Mouse (Mus musculus) limb, embryonic 11.5 days (tissue): ENCODE data around the gene Gpc2. TPM values are rescaled to one million over a fixed set of nuclear protein-coding genes. Genes with fewer than 3 reads are reported as not detected.

Experiments used
- ATAC-seq: fragments of 200-750 bp; cut with Nextera tagmentation; 2 replicates; pipeline ENCODE4 v1.8.0; 2017; ENCODE audit warnings: low read depth; ENCODE audit not compliant: insufficient number of reproducible peaks, low FRiP score, low TSS enrichment
- DNase-seq: peaks from one replicate; pipeline ENCODE4 v3.0.0-alpha.2; 2015; ENCODE audit warnings: low spot score
- H3K27ac ChIP-seq: fragments of 300-500 bp; sonication (generic); replicated peaks from 2 replicates; pipeline ENCODE4 v1.5.1; 2014; ENCODE audit warnings: low read depth, mild to moderate bottlenecking, low read length
- H3K27me3 ChIP-seq: fragments of 300-500 bp; sonication (generic); 2 replicates; pipeline ENCODE4 v1.6.1; 2014; ENCODE audit warnings: mild to moderate bottlenecking, low read length, mixed read lengths; ENCODE audit not compliant: control insufficient read depth, insufficient read depth
- H3K36me3 ChIP-seq: fragments of 300-500 bp; sonication (generic); 2 replicates; pipeline ENCODE4 v1.6.1; 2014; ENCODE audit warnings: mild to moderate bottlenecking, low read length, moderate library complexity, mixed read lengths; ENCODE audit not compliant: control insufficient read depth, insufficient read depth
- H3K4me1 ChIP-seq: fragments of 300-500 bp; sonication (generic); 2 replicates; pipeline ENCODE4 v1.6.1; 2014; ENCODE audit warnings: low read length, mixed read lengths; ENCODE audit not compliant: control insufficient read depth, insufficient read depth
- H3K4me2 ChIP-seq: fragments of 300-500 bp; sonication (generic); 2 replicates; pipeline ENCODE4 v1.6.1; 2014; ENCODE audit warnings: low read depth, mild to moderate bottlenecking, moderate library complexity; ENCODE audit not compliant: severe bottlenecking
- H3K4me3 ChIP-seq: fragments of 300-500 bp; sonication (generic); 2 replicates; pipeline ENCODE4 v1.5.1; 2014; ENCODE audit warnings: low read depth, low read length
- H3K9ac ChIP-seq: fragments of 300-500 bp; sonication (generic); 2 replicates; pipeline ENCODE4 v1.6.1; 2014; ENCODE audit warnings: mild to moderate bottlenecking, low read length
- H3K9me3 ChIP-seq: fragments of 300-500 bp; sonication (generic); 2 replicates; pipeline ENCODE4 v1.6.1; 2016; ENCODE audit warnings: low read length; ENCODE audit not compliant: control insufficient read depth
- WGBS: fragments of 180-500 bp; shearing (Covaris S2); extraction: QIAGEN DNeasy Blood & Tissue Kit; methylation state at CpG from one replicate; pipeline ENCODE4 v1.1.7; 2014; 5-methylcytosine and 5-hydroxymethylcytosine counted together
- polyA plus RNA-seq: library from polyadenylated mRNA; unstranded; fragments of >200 nt; fragmentation: Nextera tagmentation; extraction: Ambion mirVana; gene quantifications from 2 replicates; pipeline ENCODE4 v1.2.1, GENCODE M21; 2014

The Gpc2 gene
- polyA plus RNA-seq, 1 experiment from 2014 or later: 15.8 TPM

DNA sequence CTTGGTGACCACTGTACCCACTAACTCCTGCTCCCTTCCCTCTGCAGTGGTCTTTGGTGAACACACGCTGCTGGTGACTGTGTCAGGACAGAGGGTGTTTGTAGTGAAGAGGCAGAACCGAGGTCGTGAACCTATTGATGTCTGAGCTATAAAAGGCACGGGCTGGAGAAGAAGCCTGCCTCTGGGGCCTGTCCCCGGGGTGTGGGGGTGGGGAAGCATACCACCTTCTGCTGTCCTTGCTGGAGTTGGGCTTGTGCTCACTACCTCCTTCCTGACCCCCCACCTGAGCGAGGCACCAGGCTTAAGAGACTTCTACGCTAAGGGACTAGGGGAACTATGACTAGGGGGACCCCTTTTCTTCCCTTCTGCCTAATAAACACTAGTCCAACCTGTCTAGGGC lies 20.8 kb downstream of the Gpc2 start:
- ATAC-seq: no peak
- no peak for DNase-seq
- Histone ChIP-seq H3K4me1 (peaks cover 8% of the 10 kb centered on the region; the same call in 1 of the 2 replicates), H3K4me2 (no peak overlapping the region), H3K9me3 (no peaks in the 10 kb centered on the region), H3K27me3 (no peaks in the 10 kb centered on the region), H3K27ac (no peak overlapping the region), H3K4me3 (no peak overlapping the region), H3K36me3 (peaks cover 20% of the 10 kb centered on the region), H3K9ac (no peak overlapping the region)
- WGBS: 61% methylated on average over 7 of the region's 7 CpGs

DNA sequence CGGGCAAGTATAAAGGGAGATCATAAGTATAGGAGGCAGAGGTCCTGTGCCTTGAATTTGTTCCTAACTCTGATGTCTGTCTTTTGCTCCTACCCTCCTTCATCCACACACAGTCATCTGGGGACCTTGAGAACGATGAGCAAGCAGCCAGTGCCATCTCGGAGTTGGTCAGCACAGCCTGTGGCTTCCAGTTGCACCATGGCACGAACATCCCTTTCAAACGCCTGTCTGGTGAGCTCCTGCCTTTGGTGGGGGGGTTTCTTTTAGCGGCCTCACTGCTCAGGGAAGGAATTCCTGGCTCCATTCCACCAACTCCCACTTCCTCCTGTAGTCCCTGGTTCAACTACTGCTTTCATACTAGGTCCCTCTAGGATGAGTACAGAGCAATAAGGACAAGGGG lies 21.3 kb downstream of the Gpc2 start:
- DNase-seq: no peak
- Histone ChIP-seq H3K27ac (no peak overlapping the region), H3K36me3 (peaks cover 20% of the 10 kb centered on the region), H3K4me2 (no peak overlapping the region), H3K4me3 (no peak overlapping the region), H3K9me3 (no peaks in the 10 kb centered on the region), H3K9ac (no peak overlapping the region), H3K27me3 (no peaks in the 10 kb centered on the region), H3K4me1 (peaks cover 8% of the 10 kb centered on the region; the same call in 1 of the 2 replicates)
- ATAC-seq: no peak
- WGBS: 92% methylated on average over 6 of the region's 6 CpGs

DNA sequence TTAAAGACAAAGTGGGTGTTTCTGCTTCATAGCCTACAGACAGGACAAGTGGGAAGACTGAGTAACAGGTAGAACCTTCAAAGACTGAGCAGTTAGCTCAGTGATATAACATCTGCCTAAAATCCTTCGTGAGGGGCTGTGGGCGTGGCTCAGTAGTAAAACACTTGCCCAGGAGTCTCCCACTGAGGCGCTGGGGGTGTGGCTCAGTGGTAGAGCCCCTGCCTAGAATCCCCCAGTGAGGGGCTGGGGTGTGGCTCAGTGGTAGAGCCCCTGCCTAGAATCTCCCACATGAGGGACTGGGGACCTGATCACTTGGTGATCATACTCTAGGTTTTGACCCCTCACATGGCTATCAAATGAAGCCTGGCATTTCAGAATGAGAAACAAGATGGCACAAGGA lies 21.7 kb downstream of the Gpc2 start:
- Histone ChIP-seq H3K27ac (no peak overlapping the region), H3K9me3 (no peaks in the 10 kb centered on the region), H3K4me3 (no peak overlapping the region), H3K4me1 (peaks cover 8% of the 10 kb centered on the region; the same call in 1 of the 2 replicates), H3K9ac (no peak overlapping the region), H3K4me2 (no peak overlapping the region), H3K36me3 (peaks cover 20% of the 10 kb centered on the region), H3K27me3 (no peaks in the 10 kb centered on the region)
- ATAC-seq (no peak), DNase-seq (no peak)
- 83% methylated on average over 3 of the region's 3 CpGs for WGBS

DNA sequence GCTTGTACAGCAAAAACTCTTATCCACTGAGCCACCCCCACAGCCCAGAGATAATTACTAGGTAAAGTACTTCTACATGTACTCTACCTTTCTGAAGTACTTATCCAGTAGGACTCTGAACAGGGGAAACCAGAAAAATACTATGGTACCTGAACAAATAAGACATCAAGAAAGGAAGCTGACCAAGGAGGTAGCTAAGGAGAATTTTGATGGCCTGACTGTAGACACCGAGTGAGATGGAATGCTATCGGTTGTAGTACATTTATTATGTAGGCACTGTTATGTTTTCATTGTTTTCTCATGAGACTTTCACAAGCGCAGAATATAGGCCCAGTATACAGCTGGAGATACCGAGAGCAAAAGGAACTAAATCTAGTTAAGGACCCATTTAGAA lies 22.2 kb downstream of the Gpc2 start:
- WGBS: 97% methylated on average over 4 of the region's 4 CpGs
- H3K27ac ChIP-seq: no peak overlapping the region
- H3K4me2 ChIP-seq: no peak overlapping the region
- DNase-seq (no peak), ATAC-seq (no peak)
- peaks cover 3% of the 10 kb centered on the region; the same call in 1 of the 2 replicates for H3K4me1 ChIP-seq
- no peak overlapping the region for H3K4me3 ChIP-seq
- H3K9me3 ChIP-seq: peaks cover 3% of the 10 kb centered on the region; the same call in 1 of the 2 replicates
- peaks cover 20% of the 10 kb centered on the region for H3K36me3 ChIP-seq
- H3K9ac ChIP-seq: no peak overlapping the region
- H3K27me3 ChIP-seq: no peaks in the 10 kb centered on the region

DNA sequence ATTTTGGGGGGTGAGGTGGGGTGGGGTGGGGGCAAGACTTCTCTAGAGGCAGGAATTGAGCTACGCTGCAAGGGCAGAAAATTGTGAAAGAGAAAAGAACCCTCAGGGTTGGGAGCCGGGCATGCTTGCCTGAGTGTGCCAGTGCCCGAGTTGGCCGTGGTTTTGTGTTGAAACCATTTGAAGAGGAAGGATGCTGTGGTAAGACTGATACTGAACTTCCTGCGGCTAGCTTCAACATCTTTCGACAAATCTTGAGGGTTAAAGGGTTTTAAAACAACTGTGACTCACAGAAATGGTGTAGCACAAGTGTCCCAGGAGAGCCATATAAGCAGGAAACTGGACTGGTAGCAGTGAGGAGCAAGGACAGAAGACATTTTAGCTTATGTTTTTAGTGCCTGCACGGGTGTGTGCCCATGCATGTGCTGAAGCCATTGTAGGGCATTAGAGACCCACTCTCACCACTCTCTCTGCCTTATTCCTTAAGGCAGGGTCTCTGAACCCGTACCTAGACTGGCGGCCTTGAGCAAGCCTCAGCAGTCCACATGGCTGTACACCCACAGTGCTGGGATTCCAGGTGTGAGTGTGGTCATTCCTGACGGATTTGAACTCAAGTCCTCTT lies 22.7 kb downstream of the Gpc2 start:
- H3K4me1 ChIP-seq: no peaks in the 10 kb centered on the region

GRCm38 (mm10) chr5:138256094-138256467 lies 23.7 kb downstream of the Gpc2 start:
- ATAC-seq (no peak), DNase-seq (no peak)
- WGBS: 21% methylated on average over 7 of the region's 7 CpGs
- Histone ChIP-seq H3K4me2 (peak overlapping the region; percentile 62), H3K9me3 (peaks cover 3% of the 10 kb centered on the region; the same call in 1 of the 2 replicates), H3K36me3 (peaks cover 17% of the 10 kb centered on the region), H3K9ac (peak overlapping the region; percentile 64), H3K4me1 (no peaks in the 10 kb centered on the region), H3K27ac (0 out of 2 replicates have a peak overlapping the region, but pooled peaks have one; percentile 26), H3K27me3 (no peaks in the 10 kb centered on the region), H3K4me3 (peak overlapping the region; percentile 55)

More for the DNA sequence above, 22.7 kb downstream of the Gpc2 start:
- H3K27ac ChIP-seq: no peak overlapping the region
- ATAC-seq (no peak), DNase-seq (no peak)
- 88% methylated on average over 10 of the region's 10 CpGs for WGBS
- no peak overlapping the region for H3K9ac ChIP-seq
- no peak overlapping the region for H3K4me3 ChIP-seq
- H3K9me3 ChIP-seq: peaks cover 3% of the 10 kb centered on the region; the same call in 1 of the 2 replicates
- no peaks in the 10 kb centered on the region for H3K27me3 ChIP-seq
- H3K36me3 ChIP-seq: peaks cover 20% of the 10 kb centered on the region
- H3K4me2 ChIP-seq: no peak overlapping the region

DNA sequence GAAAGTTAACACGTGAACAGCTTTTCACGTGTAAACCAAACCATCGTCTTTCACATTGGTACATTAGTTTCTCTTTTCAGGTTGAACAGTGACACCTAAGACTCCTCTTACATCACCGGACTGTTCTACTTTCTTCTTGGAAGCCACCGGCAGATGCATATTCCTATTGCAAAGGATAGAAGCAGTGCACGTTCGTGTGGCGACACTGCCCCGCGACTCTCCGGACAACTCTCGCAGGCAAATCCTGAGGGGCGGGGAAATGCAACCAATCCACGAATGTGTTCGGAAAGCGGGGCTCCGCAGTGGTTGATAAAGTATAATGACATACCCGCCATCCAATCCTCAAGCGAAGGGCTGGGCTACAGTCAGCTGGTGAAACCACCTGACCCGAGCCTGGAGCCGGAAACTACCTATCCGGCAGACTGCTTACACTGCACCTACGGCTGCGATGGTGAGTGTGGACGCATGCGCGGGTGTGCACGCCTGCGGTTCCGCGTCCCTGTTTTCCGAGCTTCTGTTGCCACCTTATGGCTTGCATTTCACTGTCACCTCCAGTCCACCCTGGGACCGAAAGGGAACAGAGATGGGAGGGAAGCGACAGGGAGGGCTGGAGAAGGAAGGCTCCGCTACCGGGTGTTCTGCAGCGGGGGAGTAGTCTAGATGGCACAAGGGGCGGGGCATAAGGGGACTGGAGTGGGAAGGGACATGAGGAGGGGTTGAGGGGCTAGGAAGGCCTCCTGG lies 24.3 kb downstream of the Gpc2 start, which contains the start of gene Lamtor4:
Gene Lamtor4, plus strand, starts transcription at position 130 of the 741 bp plus-strand sequence.
- WGBS: under 1% methylated on average over 38 of the region's 38 CpGs

GRCm38 (mm10) chr5:138253061-138253460 lies 26.7 kb downstream of the Gpc2 start:
- DNase-seq (no peak), ATAC-seq (no peak)
- H3K36me3 ChIP-seq: no peaks in the 10 kb centered on the region
- no peak overlapping the region for H3K4me3 ChIP-seq
- no peak overlapping the region for H3K4me2 ChIP-seq
- no peaks in the 10 kb centered on the region for H3K27me3 ChIP-seq
- no peak overlapping the region for H3K9ac ChIP-seq
- H3K9me3 ChIP-seq: peaks cover 3% of the 10 kb centered on the region; the same call in 1 of the 2 replicates
- H3K4me1 ChIP-seq: no peaks in the 10 kb centered on the region
- WGBS: 91% methylated on average over 3 of the region's 3 CpGs
- H3K27ac ChIP-seq: no peak overlapping the region

More for the DNA sequence above, 24.3 kb downstream of the Gpc2 start, which contains the start of gene Lamtor4:
- peaks cover 3% of the 10 kb centered on the region; the same call in 1 of the 2 replicates for H3K9me3 ChIP-seq
- H3K36me3 ChIP-seq: peaks cover 14% of the 10 kb centered on the region
- ATAC-seq (peak; percentile 99), DNase-seq (peak; percentile 91)
- H3K27me3 ChIP-seq: no peaks in the 10 kb centered on the region
- H3K4me3 ChIP-seq: peak within 1 kb of the TSS; percentile 55
- no peaks in the 10 kb centered on the region for H3K4me1 ChIP-seq
- H3K27ac ChIP-seq: 0 out of 2 replicates have a peak within 1 kb of the TSS, but pooled peaks have one; percentile 26
- peak within 1 kb of the TSS; percentile 64 for H3K9ac ChIP-seq
- peak within 1 kb of the TSS; percentile 62 for H3K4me2 ChIP-seq
